Mouse (Mus musculus) lung, postnatal 36 days (tissue): Measurements from ENCODE around the gene Zdhhc19.

Experiments
- DNase-seq: peaks from one replicate; pipeline ENCODE4 v3.0.0; 2022; ENCODE audit warnings: mixed read lengths

Gene Zdhhc19

GRCm38 (mm10) chr16:32551346-32551747 is 55.3 kb downstream of the Zdhhc19 start:
- DNase-seq, result peak; percentile 38

- peak; percentile 65 for DNase-seq
Measured at GRCm38 (mm10) chr16:32555588-32555987, 59.5 kb downstream of the Zdhhc19 start.

- no peak for DNase-seq
Measured at GRCm38 (mm10) chr16:32559493-32559892, 63.4 kb downstream of the Zdhhc19 start.

DNA sequence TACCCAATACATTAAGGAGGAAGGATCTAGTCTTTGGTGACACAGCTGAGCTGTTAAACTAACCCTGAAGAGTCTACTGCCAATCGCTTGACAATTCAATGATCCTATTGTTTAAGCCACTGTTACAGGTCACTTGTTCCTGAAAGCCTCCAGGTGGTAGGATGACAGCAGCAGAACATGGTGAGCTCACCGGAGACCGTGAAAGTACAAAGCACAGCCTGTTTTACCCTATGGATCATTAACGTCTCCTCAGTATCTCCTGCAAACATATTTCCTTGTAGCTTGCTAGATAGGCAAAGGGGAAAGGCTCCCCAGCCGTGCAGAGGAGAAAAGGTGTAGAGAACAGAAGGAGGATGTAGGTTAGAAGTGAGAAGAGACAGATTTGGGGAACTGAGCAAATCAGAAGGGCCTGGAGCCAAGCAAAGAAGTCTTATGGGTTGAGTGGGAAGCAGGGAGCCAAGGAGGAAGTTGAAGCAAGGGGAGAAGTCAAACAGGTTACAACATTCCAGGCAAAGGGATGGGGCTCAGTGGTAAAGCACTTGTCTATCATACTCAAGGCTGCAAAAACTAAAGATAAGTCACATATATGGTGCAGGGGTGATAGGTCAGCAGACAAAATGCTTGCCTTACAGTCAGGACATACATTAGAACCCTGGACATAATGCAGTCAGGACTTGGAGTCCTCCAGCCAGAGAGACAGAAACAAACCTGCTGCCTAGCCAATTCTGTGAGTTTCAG is 67.2 kb downstream of the Zdhhc19 start:
- no peak for DNase-seq

- no peak for DNase-seq
Measured at GRCm38 (mm10) chr16:32567282-32567681, 71.2 kb downstream of the Zdhhc19 start.

- DNase-seq, result no peak
Measured at GRCm38 (mm10) chr16:32568401-32568800, 72.3 kb downstream of the Zdhhc19 start.

GRCm38 (mm10) chr16:32570042-32570441 is 74.0 kb downstream of the Zdhhc19 start:
- no peak for DNase-seq

GRCm38 (mm10) chr16:32572528-32572927 is 76.5 kb downstream of the Zdhhc19 start:
- DNase-seq, result no peak

DNA sequence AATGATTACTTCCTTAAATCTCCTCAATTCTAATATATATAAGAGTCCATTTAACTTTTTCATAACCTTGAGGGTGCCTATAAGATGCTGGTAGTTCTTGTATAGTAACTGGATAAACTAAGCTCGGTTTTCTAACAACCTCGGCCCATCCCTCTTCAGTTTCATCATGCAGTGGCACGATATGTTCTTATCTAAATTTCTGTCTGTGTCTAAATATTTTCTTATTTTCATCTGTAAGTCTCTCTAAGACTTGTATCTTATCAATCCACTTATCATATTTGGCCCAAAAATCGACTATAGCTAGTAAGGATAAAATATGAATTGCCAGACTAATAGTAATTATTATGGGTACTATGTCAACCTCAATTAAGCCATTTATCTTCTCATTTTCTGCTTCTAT is 90.4 kb downstream of the Zdhhc19 start:
- no peak for DNase-seq

GRCm38 (mm10) chr16:32588568-32588967 is 92.5 kb downstream of the Zdhhc19 start:
- DNase-seq, result no peak

DNA sequence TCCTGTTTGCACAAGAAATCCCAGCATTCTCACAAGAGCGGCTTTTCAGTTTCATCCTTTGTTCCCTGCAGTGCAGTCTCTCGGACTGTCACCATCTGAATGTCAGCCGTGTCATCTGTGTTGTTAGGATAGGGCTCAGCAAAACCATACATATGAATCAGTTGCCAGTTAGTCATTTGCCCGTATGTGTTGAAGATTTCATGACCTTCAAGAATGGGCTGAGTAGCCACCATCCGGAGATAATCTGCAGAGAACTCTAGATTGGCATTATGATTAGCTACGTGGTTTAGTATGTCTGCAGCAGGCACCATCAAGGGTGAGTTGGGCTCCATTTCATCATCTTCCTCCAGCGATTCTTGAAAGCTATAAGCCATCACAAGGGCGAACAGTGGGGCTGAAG is 95.5 kb downstream of the Zdhhc19 start:
- no peak for DNase-seq

DNA sequence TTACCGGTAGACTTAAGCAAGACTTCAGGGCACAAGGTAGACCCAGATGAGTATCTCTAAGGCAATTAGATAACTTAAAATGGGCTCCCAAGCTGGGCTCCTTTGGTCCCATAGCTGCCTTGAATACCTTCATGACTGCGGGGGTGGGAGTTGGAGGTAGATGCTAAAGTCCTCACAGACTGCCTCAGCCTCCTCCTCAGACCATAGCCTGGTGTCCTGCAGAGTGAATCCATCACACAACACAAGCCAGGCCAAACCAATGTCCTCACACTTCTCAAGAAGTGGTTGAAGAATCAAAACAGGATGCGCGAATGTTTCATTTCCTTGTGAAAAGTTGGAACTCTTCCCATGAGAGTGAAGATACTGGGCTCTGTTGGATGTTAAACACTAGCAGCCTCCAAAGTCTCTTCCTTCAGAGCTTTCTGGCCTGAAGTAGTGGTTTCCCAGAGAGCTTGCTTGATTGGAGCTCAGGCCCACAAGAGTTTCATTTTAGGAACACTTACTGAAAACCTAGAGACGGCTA is 97.3 kb downstream of the Zdhhc19 start:
- peak; percentile 36 for DNase-seq

- DNase-seq, result no peak
Measured at GRCm38 (mm10) chr16:32593916-32594315, 97.9 kb downstream of the Zdhhc19 start.

- no peak for DNase-seq
Measured at GRCm38 (mm10) chr16:32594701-32595100, 98.6 kb downstream of the Zdhhc19 start.

- peak; percentile 44 for DNase-seq
Measured at GRCm38 (mm10) chr16:32595142-32595855, 99.2 kb downstream of the Zdhhc19 start.

- DNase-seq, result peak; percentile 22
Measured at GRCm38 (mm10) chr16:32597909-32598381, 101.9 kb downstream of the Zdhhc19 start.

DNA sequence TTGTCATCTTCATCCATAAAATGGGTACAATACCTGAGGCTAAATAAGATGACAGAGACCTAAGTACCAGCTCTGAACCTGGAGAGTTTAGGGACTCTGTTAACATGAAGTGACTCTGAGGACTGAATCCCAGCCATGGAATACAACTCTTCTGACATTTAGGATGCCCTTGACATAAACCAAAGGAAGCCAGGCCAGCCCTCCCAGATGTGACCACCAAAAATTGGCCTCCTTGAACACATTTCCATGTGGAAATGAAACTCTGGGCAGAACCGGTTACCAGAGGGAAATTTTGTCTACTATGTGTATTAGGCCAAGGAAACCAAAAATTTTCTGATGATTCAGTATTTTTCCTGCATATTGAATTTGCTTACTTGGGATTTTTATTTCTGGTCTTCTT is 103.1 kb downstream of the Zdhhc19 start:
- no peak for DNase-seq

DNA sequence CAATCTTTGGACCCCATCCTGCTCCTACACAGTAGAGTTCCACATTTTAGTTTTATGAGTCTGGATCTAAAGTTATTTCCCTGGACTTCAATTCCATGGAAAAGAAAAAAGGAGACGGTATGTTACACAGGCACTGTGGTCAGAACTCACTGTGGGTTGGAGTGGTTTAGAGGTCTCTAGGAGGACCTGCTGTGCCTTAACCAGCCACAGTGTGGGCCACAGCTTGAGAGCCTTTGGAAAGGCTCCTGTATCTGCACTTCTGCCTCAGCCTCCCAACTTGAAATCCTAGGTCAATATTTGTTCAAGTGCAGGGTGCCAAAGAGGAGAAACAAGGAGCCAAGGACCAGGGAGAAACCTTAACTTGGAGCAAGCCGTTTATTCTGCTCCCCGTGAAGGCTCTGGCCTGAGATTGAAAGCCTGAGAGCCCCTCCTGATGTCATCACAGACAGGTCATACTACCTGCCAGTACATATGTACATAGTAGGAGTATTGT is 106.2 kb downstream of the Zdhhc19 start:
- peak; percentile 58 for DNase-seq

- no peak for DNase-seq
Measured at GRCm38 (mm10) chr16:32607562-32608343, 111.7 kb downstream of the Zdhhc19 start.

- DNase-seq, result no peak
Measured at GRCm38 (mm10) chr16:32608344-32608711, 112.3 kb downstream of the Zdhhc19 start.

DNA sequence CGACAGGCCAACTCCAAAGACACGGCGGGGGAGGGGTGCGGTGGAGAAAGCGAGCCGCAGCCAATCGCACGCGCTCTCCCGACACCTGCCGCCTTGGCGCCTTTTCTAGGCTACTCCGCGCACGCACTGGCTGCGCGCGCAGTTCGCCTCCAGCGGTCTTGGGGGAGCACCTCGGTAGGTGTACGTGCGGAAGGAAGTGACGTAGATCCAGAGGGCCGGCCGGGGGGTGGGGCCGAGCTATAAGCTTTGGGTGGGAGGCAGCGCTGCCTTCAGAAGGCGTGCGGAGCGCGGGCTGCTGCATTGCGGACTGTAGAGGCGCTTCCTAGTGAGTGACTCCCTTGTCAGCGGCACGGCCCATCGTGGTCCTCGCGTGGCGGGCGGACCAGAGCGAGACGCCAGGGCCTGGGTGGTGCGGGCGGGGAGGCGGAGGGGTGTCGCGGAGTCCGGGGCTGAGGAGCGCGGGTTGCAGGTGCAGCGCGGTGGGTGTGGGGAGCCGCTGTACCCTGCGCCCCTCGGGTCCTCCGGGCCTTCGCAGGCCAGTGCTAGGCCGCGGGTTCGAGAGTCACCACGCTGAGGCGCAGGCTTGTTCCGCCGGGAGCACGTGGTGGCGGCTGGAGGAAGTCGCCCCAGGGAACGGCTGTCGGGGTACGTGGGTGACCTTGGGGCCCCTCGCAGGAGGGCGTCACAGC is 112.8 kb downstream of the Zdhhc19 start, which contains the start of gene Tfrc:
Gene Tfrc, plus strand, starts transcription at position 209 of the 689 bp plus-strand sequence.
- peak; percentile 97 for DNase-seq

DNA sequence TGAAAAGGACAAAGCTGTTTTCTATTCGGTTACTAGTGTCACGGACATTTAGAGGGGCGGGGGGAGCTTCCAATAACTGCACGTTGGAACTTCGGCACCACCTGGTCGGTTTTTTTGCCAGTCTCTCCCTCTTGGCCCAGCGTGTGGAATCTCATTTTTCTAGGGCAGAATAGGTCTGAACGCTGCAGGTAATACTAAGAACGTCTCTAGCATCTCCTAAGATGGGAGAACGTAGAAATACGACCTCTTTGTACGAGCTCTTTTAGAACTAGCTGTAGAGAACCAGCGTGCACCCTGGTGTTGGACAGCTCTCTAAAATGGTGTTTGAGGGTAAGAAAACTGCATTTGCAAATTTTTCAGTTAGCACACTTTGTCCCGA is 113.3 kb downstream of the Zdhhc19 start:
- no peak for DNase-seq
